7 mouse cellular contexts compared by ENCODE assay signal in the genomic region with DNA sequence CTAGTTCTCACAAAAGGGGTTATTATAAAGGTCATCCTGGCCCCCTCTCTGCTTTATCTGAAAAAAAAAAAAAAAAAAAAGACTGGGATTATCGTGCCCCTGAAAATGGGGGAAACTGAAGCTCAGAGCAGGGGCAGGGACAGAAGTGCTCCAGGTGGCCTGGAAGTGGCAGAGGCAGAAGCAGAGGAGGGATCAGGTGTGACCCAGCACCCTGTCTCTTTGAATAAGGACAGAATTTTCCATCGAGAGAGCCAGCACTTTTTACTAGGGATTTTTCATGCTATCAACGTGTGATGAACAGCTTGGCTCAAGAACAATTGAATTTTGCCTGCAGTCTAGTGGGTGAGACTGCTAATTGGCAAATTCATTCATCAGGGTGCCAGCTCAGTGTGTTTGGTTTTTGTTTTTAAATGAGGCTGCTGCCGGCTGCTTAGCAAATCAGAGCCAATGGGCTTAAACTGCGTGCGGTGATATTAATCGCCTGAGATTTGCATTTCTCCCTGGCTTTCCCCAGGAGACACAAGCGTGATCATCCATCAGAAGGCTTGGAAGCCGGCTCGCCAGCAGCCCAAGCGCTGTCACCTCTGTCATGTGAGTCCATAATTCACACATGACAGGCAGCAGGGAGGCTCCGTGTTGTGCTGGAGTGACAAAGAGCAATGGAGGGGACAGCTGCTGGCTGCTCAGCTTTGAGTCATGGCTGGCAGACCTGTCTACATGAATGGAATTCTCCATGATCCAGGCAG. TPM values are rescaled to one million over a fixed set of nuclear protein-coding genes. Genes with fewer than 3 reads are reported as not detected.
DNase-seq lines count a peak whose midpoint lies in the region; TF ChIP-seq lines count a peak whose summit lies in the region.

No protein-coding gene starts in this region.

- H3K27ac ChIP-seq in layer of hippocampus, adult 2 months = peak overlapping the region; percentile 32; the same call in 1 of the 2 replicates

- TF ChIP-seq CTCF in layer of hippocampus, adult 2 months (conservative IDR thresholded peaks at IDR 0.05) = no peak

- H3K4me3 ChIP-seq in layer of hippocampus, adult 2 months = no peak overlapping the region; the same call in 1 of the 2 replicates

- peak; percentile 13 for DNase-seq in ovary, postnatal 14 days (ENCODE audit: low spot score)
- DNase-seq in ovary, adult 18-20 months (ENCODE audit: low spot score) = no peak
- DNase-seq in gastrocnemius, postnatal 25 days = peak; percentile 24
- peak; percentile 70 to 85 for DNase-seq in layer of hippocampus, adult 2 months (ENCODE audit: low spot score in 2 of 2)
- DNase-seq in neural tube, embryonic 10.5 days (ENCODE audit: extremely low spot score, low spot score) = peak; percentile 58
- DNase-seq in urinary bladder, postnatal 25 days (ENCODE audit: low spot score) = no peak
- no peak for DNase-seq in heart, adult 8-10 months (ENCODE audit: low spot score)

RNA-seq across cellular contexts. Expression of gene Kifc3, which starts 40.4 kb away (rescaled TPM):
- 10 to 100 TPM in 1 of 2 experiments, 1 to 10 TPM in 1; 7.8 to 10.6 TPM for total RNA-seq in gastrocnemius, postnatal 25 days (2021)
- 10 to 100 TPM; 61.1 to 61.2 TPM for total RNA-seq in layer of hippocampus, adult 2 months (2021)
- 10 to 100 TPM; 79.2 to 89.7 (median 83.6) TPM for total RNA-seq in heart, adult 8-10 months (2022)

Comparison
In these comparisons a context has a peak if more than half of its experiments do, and no peak if none do; other contexts are left out.
1. DNase-seq: peak in ovary, postnatal 14 days (single experiment), gastrocnemius, postnatal 25 days (single experiment), layer of hippocampus, adult 2 months (2 of 2) and neural tube, embryonic 10.5 days (single experiment); none in ovary, adult 18-20 months (single experiment), urinary bladder, postnatal 25 days (single experiment) and heart, adult 8-10 months (single experiment).
2. RNA of gene Kifc3, which starts 40.4 kb away (total RNA-seq): 79.2 to 89.7 TPM in heart, adult 8-10 months and 61.1 to 61.2 TPM in layer of hippocampus, adult 2 months; 7.8 to 10.6 TPM in gastrocnemius, postnatal 25 days; every median in the first group is over 4 times any median in the second.